Mouse (Mus musculus) G1E (cell line): ENCODE data around the gene Prpf18.

Experiments
- CTCF ChIP-seq: IDR thresholded peaks from 2 replicates; pipeline ENCODE4 v1.5.1; 2012; ENCODE audit warnings: low read depth, low read length, inconsistent platforms, mixed read lengths
- GATA2 ChIP-seq: IDR thresholded peaks from 2 replicates; pipeline ENCODE4 v1.6.1; 2012; ENCODE audit warnings: low read depth, low read length, inconsistent platforms, borderline replicate concordance
- POLR2AphosphoS5 ChIP-seq: IDR thresholded peaks from 2 replicates; pipeline ENCODE4 v1.6.1; 2012; ENCODE audit warnings: low read depth, low read length, inconsistent platforms; ENCODE audit not compliant: insufficient replicate concordance
- TAL1 ChIP-seq: conservative IDR thresholded peaks from 2 replicates; pipeline ENCODE4 v1.6.1; 2012; ENCODE audit warnings: low read depth, low read length, inconsistent platforms, mixed read lengths

DNA sequence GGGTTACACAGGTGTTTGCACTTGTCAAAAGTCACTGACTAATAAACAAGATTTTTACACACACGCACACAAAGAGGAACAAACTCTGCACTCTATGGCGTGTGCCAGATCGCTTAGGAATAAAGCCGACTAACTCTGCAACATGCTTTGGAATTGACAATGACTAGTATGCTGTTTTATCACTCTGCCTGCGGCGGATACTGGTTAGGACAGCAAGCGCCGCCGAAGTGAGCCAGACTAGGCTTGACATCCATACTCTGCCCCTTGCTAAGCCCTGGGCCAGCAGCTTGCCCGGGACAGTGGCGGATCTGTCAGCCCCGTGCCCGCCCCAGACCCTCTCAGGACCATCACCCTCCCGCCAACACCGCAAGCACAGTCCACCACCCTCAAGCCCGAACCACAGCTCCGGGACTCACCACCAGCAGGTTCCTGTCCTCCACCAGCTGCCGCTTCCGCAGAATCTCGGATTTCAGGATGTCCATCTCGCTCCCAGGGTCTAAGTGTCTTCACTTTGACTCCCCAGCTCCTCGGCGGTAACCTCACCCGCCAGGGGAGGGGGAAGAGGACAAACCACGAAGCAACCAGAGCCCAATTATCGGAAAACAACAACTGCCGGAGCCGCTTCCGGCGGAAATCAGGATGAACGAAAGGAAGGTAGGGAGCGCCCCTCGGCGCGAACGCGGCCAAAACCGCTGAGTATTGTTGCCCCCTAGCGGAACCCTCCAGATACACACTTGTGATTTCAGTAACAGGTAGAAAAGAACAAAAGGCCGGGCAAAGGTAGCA, at the start of gene Prpf18:
- no peak for TF ChIP-seq GATA2
- TF ChIP-seq CTCF = no peak
- no peak for TF ChIP-seq TAL1
- TF ChIP-seq POLR2AphosphoS5 = no peak
